Mouse (Mus musculus) intestine, postnatal 0 days (tissue): ENCODE measurements at regions not wholly inside any gene's neighbourhood (a gene's known extent, or its start where the extent isn't known, plus 50 kb on each side); places are given as distances from the start of the nearest gene placed in this dataset.

Experiments used
- ATAC-seq: fragments of 200-750 bp; cut with Nextera tagmentation; 2 replicates; pipeline ENCODE4 v1.8.0; 2017; ENCODE audit warnings: mild to moderate bottlenecking, moderate TSS enrichment, moderate library complexity
- H3K27ac ChIP-seq: fragments of 300-500 bp; sonication (generic); 2 replicates; pipeline ENCODE4 v1.5.1; 2014; ENCODE audit warnings: mild to moderate bottlenecking, low read depth, low read length, moderate library complexity
- H3K27me3 ChIP-seq: fragments of 300-500 bp; sonication (generic); replicated peaks from 2 replicates; pipeline ENCODE4 v1.6.1; 2014; ENCODE audit warnings: low read length, mixed read lengths; ENCODE audit not compliant: control insufficient read depth, insufficient read depth
- H3K36me3 ChIP-seq: fragments of 300-500 bp; sonication (generic); 2 replicates; pipeline ENCODE4 v1.6.1; 2014; ENCODE audit warnings: mild to moderate bottlenecking, moderate library complexity; ENCODE audit not compliant: control insufficient read depth, insufficient read depth
- H3K4me1 ChIP-seq: fragments of 300-500 bp; sonication (generic); replicated peaks from 2 replicates; pipeline ENCODE4 v1.6.1; 2014; ENCODE audit warnings: antibody characterized with exemption, low read length, mixed read lengths; ENCODE audit not compliant: control insufficient read depth, insufficient read depth
- H3K4me2 ChIP-seq: fragments of 300-500 bp; sonication (generic); replicated peaks from 2 replicates; pipeline ENCODE4 v1.6.1; 2014; ENCODE audit warnings: low read depth, mild to moderate bottlenecking, moderate library complexity
- H3K4me3 ChIP-seq: fragments of 300-500 bp; sonication (generic); 2 replicates; pipeline ENCODE4 v1.5.1; 2014; ENCODE audit warnings: low read depth, low read length
- H3K9ac ChIP-seq: fragments of 300-500 bp; sonication (generic); 2 replicates; pipeline ENCODE4 v1.6.1; 2014; ENCODE audit warnings: mild to moderate bottlenecking, low read depth, low read length
- H3K9me3 ChIP-seq: fragments of 300-500 bp; sonication (generic); 2 replicates; pipeline ENCODE4 v1.6.1; 2016; ENCODE audit warnings: mixed run types; ENCODE audit not compliant: control insufficient read depth
- CTCF ChIP-seq: sonication (generic); IDR thresholded peaks from 2 replicates; pipeline ENCODE4 v1.5.1; 2016; ENCODE audit warnings: low read depth, mild to moderate bottlenecking, control low read depth, antibody characterized with exemption, moderate library complexity
- WGBS: fragments of 180-500 bp; shearing (Covaris S2); extraction: QIAGEN DNeasy Blood & Tissue Kit; methylation state at CpG from one replicate; pipeline ENCODE4 v1.1.7; 2014; 5-methylcytosine and 5-hydroxymethylcytosine counted together

GRCm38 (mm10) chr4:47824083-47824482, 220.9 kb upstream of the Nr4a3 start:
- Histone ChIP-seq H3K36me3 (no peaks in the 10 kb centered on the region), H3K9me3 (no peaks in the 10 kb centered on the region), H3K4me2 (no peak overlapping the region), H3K9ac (no peak overlapping the region), H3K4me3 (no peak overlapping the region), H3K27ac (no peak overlapping the region), H3K4me1 (no peaks in the 10 kb centered on the region), H3K27me3 (no peaks in the 10 kb centered on the region)
- TF ChIP-seq CTCF: no peak
- ATAC-seq: no peak
- 85% methylated on average over 15 of the region's 15 CpGs for WGBS

GRCm38 (mm10) chr4:47832905-47833304, 212.0 kb upstream of the Nr4a3 start:
- Histone ChIP-seq H3K4me2 (no peak overlapping the region), H3K9me3 (no peaks in the 10 kb centered on the region), H3K9ac (no peak overlapping the region), H3K4me1 (no peaks in the 10 kb centered on the region), H3K27me3 (no peaks in the 10 kb centered on the region), H3K4me3 (no peak overlapping the region), H3K36me3 (no peaks in the 10 kb centered on the region), H3K27ac (no peak overlapping the region)
- ATAC-seq: no peak
- WGBS: 40% methylated on average over 2 of the region's 2 CpGs
- no peak for TF ChIP-seq CTCF

DNA sequence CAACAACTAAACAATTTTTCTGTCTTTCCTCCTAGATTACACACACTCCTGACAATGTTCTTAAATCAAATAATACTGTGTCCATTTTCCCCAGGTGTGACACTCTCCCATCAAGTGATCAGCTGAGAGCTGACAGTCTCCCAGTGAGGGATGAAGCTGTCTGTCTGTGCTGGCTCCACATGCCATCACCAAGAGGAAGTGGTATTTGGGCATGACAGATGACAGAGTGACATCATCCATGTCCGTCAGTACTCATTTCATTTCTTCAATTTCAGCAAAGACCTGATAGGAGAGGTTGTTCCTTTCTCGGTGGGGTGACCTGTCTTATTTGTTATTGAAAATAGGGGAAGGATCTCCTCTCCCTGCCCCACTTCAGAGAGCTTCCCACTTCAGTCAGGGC, 206.5 kb upstream of the Nr4a3 start:
- no peak for ATAC-seq
- 80% methylated on average over 2 of the region's 2 CpGs for WGBS
- Histone ChIP-seq H3K27ac (no peak overlapping the region), H3K36me3 (no peaks in the 10 kb centered on the region), H3K9ac (no peak overlapping the region), H3K27me3 (no peaks in the 10 kb centered on the region), H3K9me3 (no peaks in the 10 kb centered on the region), H3K4me1 (no peaks in the 10 kb centered on the region), H3K4me3 (no peak overlapping the region), H3K4me2 (no peak overlapping the region)
- TF ChIP-seq CTCF: no peak

DNA sequence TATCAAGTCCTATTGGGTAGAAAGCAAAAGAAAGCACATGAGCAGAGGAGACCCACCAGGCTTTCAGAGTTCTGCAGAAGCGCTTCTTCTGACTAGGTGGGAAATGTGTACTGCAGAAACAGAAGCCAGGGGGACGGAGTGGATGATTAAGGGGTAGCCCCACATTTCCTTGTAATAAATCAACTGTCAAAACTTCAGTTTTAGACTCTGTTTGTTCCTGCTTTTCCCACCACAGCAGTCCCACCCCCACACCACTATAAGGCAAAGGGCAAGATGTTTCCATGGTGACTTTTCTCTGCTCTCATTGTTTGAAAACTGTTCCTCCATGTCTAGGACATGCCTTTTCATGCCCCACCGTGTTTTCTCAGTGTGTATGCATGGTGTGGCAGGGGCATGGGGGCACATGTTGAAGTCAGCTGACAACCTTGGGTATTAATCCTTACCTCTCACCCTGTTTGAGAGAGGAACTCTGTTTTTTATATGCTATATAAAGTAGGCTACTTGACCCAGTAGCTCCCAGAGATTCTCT, 202.8 kb upstream of the Nr4a3 start:
- Histone ChIP-seq H3K4me1 (no peaks in the 10 kb centered on the region), H3K4me2 (no peak overlapping the region), H3K9me3 (no peaks in the 10 kb centered on the region), H3K36me3 (no peaks in the 10 kb centered on the region), H3K9ac (no peak overlapping the region), H3K27ac (no peak overlapping the region), H3K4me3 (no peak overlapping the region), H3K27me3 (no peaks in the 10 kb centered on the region)
- WGBS: 56% methylated on average over 3 of the region's 3 CpGs
- no peak for TF ChIP-seq CTCF
- no peak for ATAC-seq

- Histone ChIP-seq H3K4me2 (no peak overlapping the region), H3K4me1 (no peaks in the 10 kb centered on the region), H3K27ac (no peak overlapping the region), H3K4me3 (no peak overlapping the region), H3K27me3 (no peaks in the 10 kb centered on the region), H3K9ac (no peak overlapping the region), H3K9me3 (no peaks in the 10 kb centered on the region), H3K36me3 (no peaks in the 10 kb centered on the region)
- no peak for TF ChIP-seq CTCF
- ATAC-seq: no peak
- WGBS: 62% methylated on average over 4 of the region's 4 CpGs
Observed at GRCm38 (mm10) chr4:47845239-47845638, 199.7 kb upstream of the Nr4a3 start.

- H3K27ac ChIP-seq: no peak overlapping the region
- no peaks in the 10 kb centered on the region for H3K27me3 ChIP-seq
- no peak overlapping the region for H3K9ac ChIP-seq
- TF ChIP-seq CTCF: no peak
- H3K4me1 ChIP-seq: no peaks in the 10 kb centered on the region
- ATAC-seq: no peak
- no peak overlapping the region for H3K4me3 ChIP-seq
- no peak overlapping the region for H3K4me2 ChIP-seq
- 31% methylated on average over 12 of the region's 12 CpGs for WGBS
- H3K9me3 ChIP-seq: no peaks in the 10 kb centered on the region
- H3K36me3 ChIP-seq: no peaks in the 10 kb centered on the region
Observed at GRCm38 (mm10) chr4:47846389-47847318, 198.3 kb upstream of the Nr4a3 start.
